Mouse (Mus musculus) G1E (cell line): ENCODE measurements around the gene A430005L14Rik.

Source experiments
- CTCF ChIP-seq: IDR thresholded peaks from 2 replicates; pipeline ENCODE4 v1.5.1; 2012; ENCODE audit warnings: low read depth, low read length, inconsistent platforms, mixed read lengths
- GATA1 ChIP-seq: IDR thresholded peaks from 2 replicates; pipeline ENCODE4 v1.6.1; 2012; ENCODE audit warnings: borderline replicate concordance, low read length, inconsistent platforms, mixed read lengths
- GATA2 ChIP-seq: IDR thresholded peaks from 2 replicates; pipeline ENCODE4 v1.6.1; 2012; ENCODE audit warnings: low read depth, low read length, inconsistent platforms, borderline replicate concordance
- POLR2AphosphoS5 ChIP-seq: IDR thresholded peaks from 2 replicates; pipeline ENCODE4 v1.6.1; 2012; ENCODE audit warnings: low read depth, low read length, inconsistent platforms; ENCODE audit not compliant: insufficient replicate concordance

GRCm38 (mm10) chr4:153929425-153929824 lies 27.6 kb upstream of the A430005L14Rik start:
- TF ChIP-seq CTCF (no peak), GATA2 (no peak), GATA1 (no peak), POLR2AphosphoS5 (no peak)
